Mouse (Mus musculus) CH12.LX (cell line): ENCODE data around the gene Gm28539. TPM values are rescaled to one million over a fixed set of nuclear protein-coding genes. Genes with fewer than 3 reads are reported as not detected.
A peak's percentile ranks its signal among the peaks of the same experiment; 100 is the strongest.

Experiments used
- DNase-seq: peaks from one replicate; pipeline ENCODE4 v3.0.0-alpha.2; 2013; ENCODE audit errors: extremely low read depth
- H3K27ac ChIP-seq: 2 replicates; pipeline ENCODE4 v1.5.1; 2012; ENCODE audit warnings: low read depth, mild to moderate bottlenecking, control low read depth, moderate library complexity; ENCODE audit not compliant: insufficient read depth
- H3K27me3 ChIP-seq: replicated peaks from 2 replicates; pipeline ENCODE3; 2012; ENCODE audit warnings: inconsistent platforms
- H3K36me3 ChIP-seq, 2 experiments: replicated peaks in 1 of 2; 2 replicates each; pipeline versions ENCODE3 to v1.6.1; 2012; ENCODE audit warnings: inconsistent platforms in 1 of 2, low read length in 1 of 2, mild to moderate bottlenecking in 1 of 2, mixed read lengths in 1 of 2, moderate library complexity in 1 of 2; ENCODE audit not compliant: control insufficient read depth in 1 of 2, insufficient read depth in 1 of 2
- H3K4me1 ChIP-seq, 2 experiments: 2 replicates each; pipeline ENCODE4 v1.6.1; 2012; ENCODE audit warnings: inconsistent platforms in 1 of 2, moderate library complexity in 1 of 2; ENCODE audit not compliant: insufficient read depth in 2 of 2, control insufficient read depth in 1 of 2
- H3K4me2 ChIP-seq: 2 replicates; pipeline ENCODE4 v1.6.1; 2012; ENCODE audit warnings: low read depth, mild to moderate bottlenecking, control low read depth; ENCODE audit not compliant: poor library complexity, insufficient read depth, severe bottlenecking
- H3K4me3 ChIP-seq, 3 experiments: fragments of 150-350 bp in 1 of 3; sonication (generic) in 1 of 3; replicated peaks in 1 of 3; 2 replicates each; pipeline versions ENCODE3 to v1.5.1; 2011 to 2012; ENCODE audit warnings: low read depth in 2 of 3, low read length in 2 of 3, mild to moderate bottlenecking in 2 of 3, moderate library complexity in 2 of 3, control low read depth in 1 of 3, improper control_type of control experiment in 1 of 3, inconsistent platforms in 1 of 3, mixed read lengths in 1 of 3; ENCODE audit not compliant: poor library complexity in 1 of 3
- H3K79me2 ChIP-seq: replicated peaks from 2 replicates; pipeline ENCODE4 v1.6.1; 2012; ENCODE audit warnings: mild to moderate bottlenecking, moderate library complexity; ENCODE audit not compliant: control insufficient read depth, poor library complexity, insufficient read depth, severe bottlenecking; ENCODE audit errors: extremely low read depth
- H3K9ac ChIP-seq: 2 replicates; pipeline ENCODE4 v1.6.1; 2012; ENCODE audit warnings: low read depth, mild to moderate bottlenecking, control low read depth, moderate library complexity; ENCODE audit not compliant: insufficient read depth
- H3K9me3 ChIP-seq: replicated peaks from 2 replicates; pipeline ENCODE3; 2012; ENCODE audit warnings: low read length, inconsistent platforms, mixed read lengths
- BHLHE40 ChIP-seq: IDR thresholded peaks from 2 replicates; pipeline ENCODE4 v1.6.1; 2011; ENCODE audit warnings: mild to moderate bottlenecking, low read depth, low read length, improper control_type of control experiment
- CHD1 ChIP-seq: IDR thresholded peaks from 2 replicates; pipeline ENCODE4 v1.6.1; 2012; ENCODE audit warnings: low read depth, low read length, improper control_type of control experiment, inconsistent platforms
- CTCF ChIP-seq, 2 experiments: IDR thresholded peaks in 1 of 2; conservative IDR thresholded peaks in 1 of 2; 2 replicates each; pipeline ENCODE4 v1.5.1; 2011 to 2012; ENCODE audit warnings: low read depth in 2 of 2, low read length in 2 of 2, improper control_type of control experiment in 1 of 2, inconsistent platforms in 1 of 2, mild to moderate bottlenecking in 1 of 2, moderate library complexity in 1 of 2
- E2F4 ChIP-seq: IDR thresholded peaks from 2 replicates; pipeline ENCODE4 v1.6.1; 2011; ENCODE audit warnings: low read depth, low read length, improper control_type of control experiment; ENCODE audit not compliant: insufficient replicate concordance
- ETS1 ChIP-seq: conservative IDR thresholded peaks from 2 replicates; pipeline ENCODE4 v1.6.1; 2012; ENCODE audit warnings: low read depth, mild to moderate bottlenecking, inconsistent platforms, low read length, improper control_type of control experiment, moderate library complexity
- GABPA ChIP-seq: IDR thresholded peaks from 2 replicates; pipeline ENCODE4 v1.6.1; 2012; ENCODE audit warnings: low read depth, low read length, improper control_type of control experiment, inconsistent platforms; ENCODE audit not compliant: insufficient replicate concordance
- IRF4 ChIP-seq: IDR thresholded peaks from 2 replicates; pipeline ENCODE4 v1.6.1; 2014; ENCODE audit warnings: low read depth, mild to moderate bottlenecking, inconsistent platforms, low read length, improper control_type of control experiment
- JUN ChIP-seq: IDR thresholded peaks from 2 replicates; pipeline ENCODE4 v1.6.1; 2011; ENCODE audit warnings: low read depth, mild to moderate bottlenecking, low read length, improper control_type of control experiment, moderate library complexity; ENCODE audit not compliant: insufficient read depth
- JUND ChIP-seq: conservative IDR thresholded peaks from 2 replicates; pipeline ENCODE4 v1.6.1; 2011; ENCODE audit warnings: low read depth, low read length, improper control_type of control experiment
- MAX ChIP-seq: IDR thresholded peaks from 2 replicates; pipeline ENCODE4 v1.6.1; 2011; ENCODE audit warnings: low read length, improper control_type of control experiment
- MAZ ChIP-seq: IDR thresholded peaks from 2 replicates; pipeline ENCODE4 v1.6.1; 2012; ENCODE audit warnings: low read depth, mild to moderate bottlenecking, inconsistent platforms, low read length, improper control_type of control experiment, moderate library complexity
- MEF2A ChIP-seq: IDR thresholded peaks from 2 replicates; pipeline ENCODE4 v1.6.1; 2014; ENCODE audit warnings: low read depth, mild to moderate bottlenecking, inconsistent platforms, low read length, improper control_type of control experiment, borderline replicate concordance
- MXI1 ChIP-seq: IDR thresholded peaks from 2 replicates; pipeline ENCODE4 v1.6.1; 2011; ENCODE audit warnings: mild to moderate bottlenecking, low read depth, low read length, improper control_type of control experiment
- MYC ChIP-seq: IDR thresholded peaks from 2 replicates; pipeline ENCODE4 v1.6.1; 2011; ENCODE audit warnings: low read depth, mild to moderate bottlenecking, improper control_type of control experiment, low read length
- POLR2A ChIP-seq: IDR thresholded peaks from 2 replicates; pipeline ENCODE4 v1.6.1; 2011; ENCODE audit warnings: low read depth, mild to moderate bottlenecking, improper control_type of control experiment, low read length
- POLR2AphosphoS2 ChIP-seq: IDR thresholded peaks from 2 replicates; pipeline ENCODE4 v1.6.1; 2011; ENCODE audit warnings: low read depth, low read length, improper control_type of control experiment
- RCOR1 ChIP-seq: conservative IDR thresholded peaks from 2 replicates; pipeline ENCODE4 v1.6.1; 2012; ENCODE audit warnings: low read depth, mild to moderate bottlenecking, inconsistent platforms, low read length, improper control_type of control experiment
- SIN3A ChIP-seq: IDR thresholded peaks from 2 replicates; pipeline ENCODE4 v1.6.1; 2012; ENCODE audit warnings: low read length, improper control_type of control experiment, inconsistent platforms
- TBP ChIP-seq: conservative IDR thresholded peaks from 2 replicates; pipeline ENCODE4 v1.6.1; 2011; ENCODE audit warnings: low read depth, low read length, improper control_type of control experiment
- USF2 ChIP-seq: conservative IDR thresholded peaks from 2 replicates; pipeline ENCODE4 v1.6.1; 2011; ENCODE audit warnings: low read depth, low read length, improper control_type of control experiment
- ZC3H11A ChIP-seq: IDR thresholded peaks from 2 replicates; pipeline ENCODE4 v1.6.1; 2012; ENCODE audit warnings: low read depth, mild to moderate bottlenecking, inconsistent platforms, low read length, improper control_type of control experiment
- ZKSCAN1 ChIP-seq: IDR thresholded peaks from 2 replicates; pipeline ENCODE4 v1.6.1; 2012; ENCODE audit warnings: low read depth, inconsistent platforms, low read length, improper control_type of control experiment, borderline replicate concordance
- ZMIZ1 ChIP-seq: IDR thresholded peaks from 2 replicates; pipeline ENCODE4 v1.6.1; 2012; ENCODE audit warnings: low read depth, mild to moderate bottlenecking, inconsistent platforms, low read length, improper control_type of control experiment
- dilution Hi-C: fragments of 300-500 bp; cut with MboI; formaldehyde crosslinking; loops from 2 replicates; pipeline ENCODE4 v1.14.3; 2020; ENCODE audit warnings: low sequenced_read_pairs; ENCODE audit not compliant: extremely low pct_unique_long_range_greater_than_20kb, extremely low pct_ligation_motif_present
- in situ Hi-C: fragments of 300-500 bp; cut with MboI; formaldehyde crosslinking; loops from 3 replicates; pipeline ENCODE4 v1.14.3; 2019; ENCODE audit warnings: low sequenced_read_pairs, low pct_ligation_motif_present, low pct_unique_long_range_greater_than_20kb, mixed read lengths
- polyA plus RNA-seq: library from polyadenylated mRNA; unstranded; fragments of >175 nt; gene quantifications from 2 replicates; pipeline ENCODE4 v1.2.1, GENCODE M21; 2012; ENCODE audit warnings: low read depth; ENCODE audit not compliant: insufficient read length
- total RNA-seq, 2 experiments: library from RNA; depleted of rRNA; stranded (reverse); fragments of 300-350 nt in 1 of 2; fragments of >200 nt in 1 of 2; gene quantifications; 2 replicates each; pipeline ENCODE4 v1.2.3; 2012 to 2014

Gm28539 gene
- total and polyA plus RNA-seq, 3 experiments: 3.9 to 12.2 TPM; not detected in 1

- Histone ChIP-seq H3K4me2 (no peak overlapping the region), H3K27me3 (no peaks in the 10 kb centered on the region), H3K27ac (no peak overlapping the region), H3K9ac (no peak overlapping the region), H3K9me3 (peaks cover 6% of the 10 kb centered on the region), H3K36me3 (peaks cover 48 to 66% of the 10 kb centered on the region in 2 experiments), H3K4me1 (peaks cover 6 to 21% of the 10 kb centered on the region in 2 experiments), H3K79me2 (peaks cover 36% of the 10 kb centered on the region), H3K4me3 (no peak overlapping the region)
- in situ Hi-C loops (no loop called here), dilution Hi-C loops (no loop called here)
- DNase-seq: no peak
- TF ChIP-seq MAZ (no peak), TBP (no peak), POLR2AphosphoS2 (no peak), ZKSCAN1 (no peak), IRF4 (no peak), MEF2A (no peak), ZMIZ1 (no peak), E2F4 (no peak), ETS1 (no peak), MYC (no peak), GABPA (no peak)
These were observed 27.4 kb upstream of the Gm28539 start for GRCm38 (mm10) chr16:18809001-18809400.

- H3K36me3 ChIP-seq: peaks cover 46 to 69% of the 10 kb centered on the region in 2 experiments
- peak overlapping the region; percentile 64 to 99 (median 94) for H3K4me3 ChIP-seq
- peak overlapping the region; percentile 65 for H3K27ac ChIP-seq
These were observed 25.4 kb upstream of the Gm28539 start for GRCm38 (mm10) chr16:18811032-18811431.

More at GRCm38 (mm10) chr16:18811032-18811431, 25.4 kb upstream of the Gm28539 start:
- dilution Hi-C loops: no loop called here
- in situ Hi-C loops: no loop called here
- peaks cover 8 to 27% of the 10 kb centered on the region in 2 experiments for H3K4me1 ChIP-seq
- no peaks in the 10 kb centered on the region for H3K9me3 ChIP-seq
- peak overlapping the region; percentile 96 for H3K9ac ChIP-seq
- H3K27me3 ChIP-seq: no peaks in the 10 kb centered on the region
- peak overlapping the region; percentile 91 for H3K4me2 ChIP-seq
- H3K79me2 ChIP-seq: peaks cover 45% of the 10 kb centered on the region
- DNase-seq: peak; percentile 65
- TF ChIP-seq MAZ (0 out of 2 replicates have a peak, but pooled peaks have one; percentile 48), MXI1 (no peak), SIN3A (no peak), ZC3H11A (no peak), ZKSCAN1 (no peak), CHD1 (no peak; the same call in 1 of the 2 replicates), MEF2A (no peak; the same call in 1 of the 2 replicates), USF2 (no peak), JUND (0 out of 2 replicates have a peak, but pooled peaks have one; percentile 12), RCOR1 (no peak), JUN (no peak), POLR2AphosphoS2 (no peak), BHLHE40 (no peak), CTCF (conservative IDR thresholded peaks at IDR 0.05 in 1 of 2, IDR thresholded peaks at IDR 0.05 in 1 of 2; ENCODE audit: low read depth in 2 of 2, low read length in 2 of 2) (no peak), ETS1 (no peak), POLR2A (no peak), MAX (no peak)
